Mouse (Mus musculus) myocyte (in vitro differentiated cells): Measurements from ENCODE around the gene Itih1. TPM values are rescaled to one million over a fixed set of nuclear protein-coding genes. Genes with fewer than 3 reads are reported as not detected.

Experiments
- H3K27me3 ChIP-seq: one replicate; pipeline ENCODE4 v1.6.1; 2011; ENCODE audit not compliant: control insufficient read depth, insufficient read depth, insufficient read length
- H3K36me3 ChIP-seq: one replicate; pipeline ENCODE4 v1.6.1; 2011; ENCODE audit not compliant: control insufficient read depth, insufficient read depth
- H3K4me2 ChIP-seq: one replicate; pipeline ENCODE4 v1.6.1; 2011; ENCODE audit warnings: low read depth, control low read depth
- H3K4me3 ChIP-seq: one replicate; pipeline ENCODE4 v1.5.1; 2011; ENCODE audit warnings: mild to moderate bottlenecking, control low read depth, moderate library complexity
- H3K79me2 ChIP-seq: one replicate; pipeline ENCODE4 v1.6.1; 2011; ENCODE audit not compliant: control insufficient read depth, insufficient read depth
- H3ac ChIP-seq: one replicate; pipeline ENCODE4 v1.6.1; 2011; ENCODE audit not compliant: control insufficient read depth, insufficient read length
- CEBPB ChIP-seq: IDR thresholded peaks from 2 replicates; pipeline ENCODE4 v1.6.1; 2011; ENCODE audit warnings: mild to moderate bottlenecking, moderate library complexity; ENCODE audit not compliant: poor library complexity, insufficient read depth, severe bottlenecking
- E2F4 ChIP-seq: IDR thresholded peaks from one replicate; pipeline ENCODE4 v1.6.1; 2011; ENCODE audit warnings: mild to moderate bottlenecking, control low read depth, moderate library complexity; ENCODE audit not compliant: insufficient read depth
- MAX ChIP-seq: IDR thresholded peaks from one replicate; pipeline ENCODE4 v1.6.1; 2011; ENCODE audit warnings: low read depth, mild to moderate bottlenecking, control low read depth
- MYOD1 ChIP-seq, 3 experiments: IDR thresholded peaks; one replicate each; pipeline ENCODE4 v1.6.1; 2011; ENCODE audit warnings: control low read depth in 2 of 3, low read depth in 2 of 3, mild to moderate bottlenecking in 2 of 3, moderate library complexity in 1 of 3; ENCODE audit not compliant: insufficient read length in 2 of 3, control insufficient read depth in 1 of 3
- MYOG ChIP-seq, 3 experiments: IDR thresholded peaks; one replicate each; pipeline ENCODE4 v1.6.1; 2011; ENCODE audit warnings: control low read depth in 2 of 3, low read depth in 2 of 3, mild to moderate bottlenecking in 2 of 3; ENCODE audit not compliant: insufficient read length in 2 of 3, control insufficient read depth in 1 of 3, insufficient read depth in 1 of 3
- POLR2A ChIP-seq: IDR thresholded peaks from one replicate; pipeline ENCODE4 v1.6.1; 2011; ENCODE audit warnings: low read depth, mild to moderate bottlenecking, control low read depth, moderate library complexity; ENCODE audit not compliant: insufficient read length
- POLR2AphosphoS2 ChIP-seq: IDR thresholded peaks from one replicate; pipeline ENCODE4 v1.6.1; 2011; ENCODE audit warnings: low read depth, control low read depth; ENCODE audit not compliant: insufficient read length
- REST ChIP-seq: IDR thresholded peaks from one replicate; pipeline ENCODE4 v1.6.1; 2011; ENCODE audit warnings: mild to moderate bottlenecking, control low read depth, moderate library complexity; ENCODE audit not compliant: insufficient read depth, insufficient read length
- SRF ChIP-seq: IDR thresholded peaks from one replicate; pipeline ENCODE4 v1.6.1; 2011; ENCODE audit warnings: low read depth; ENCODE audit not compliant: control insufficient read depth, insufficient read length
- TCF12 ChIP-seq: IDR thresholded peaks from one replicate; pipeline ENCODE4 v1.6.1; 2011; ENCODE audit warnings: mild to moderate bottlenecking, control low read depth; ENCODE audit not compliant: poor library complexity, insufficient read depth, severe bottlenecking
- TCF3 ChIP-seq: IDR thresholded peaks from one replicate; pipeline ENCODE4 v1.6.1; 2011; ENCODE audit warnings: low read depth, control low read depth; ENCODE audit not compliant: insufficient read length
- USF1 ChIP-seq: IDR thresholded peaks from one replicate; pipeline ENCODE4 v1.6.1; 2011; ENCODE audit warnings: low read depth, mild to moderate bottlenecking, control low read depth, moderate library complexity
- polyA plus RNA-seq: library from polyadenylated mRNA; unstranded; fragments of >200 nt; fragmentation: generic; extraction: Trizol; gene quantifications from one replicate; pipeline ENCODE4 v1.2.1, GENCODE M21; 2012; ENCODE audit warnings: missing spikeins

Itih1 gene
- polyA plus RNA-seq, 1 experiment: 0.02 TPM

- peak overlapping the region; percentile 73 for H3K4me2 ChIP-seq
- H3K27me3 ChIP-seq: no peaks in the 10 kb centered on the region
- TF ChIP-seq SRF: no peak
- TF ChIP-seq TCF3: no peak
- no peak for TF ChIP-seq MYOG (IDR thresholded peaks at IDR 0.05; ENCODE audit: control insufficient read depth in 1 of 3, insufficient read depth in 1 of 3, insufficient read length in 2 of 3, low read depth in 2 of 3)
- no peak for TF ChIP-seq TCF12
- TF ChIP-seq POLR2A: no peak
- TF ChIP-seq MAX: no peak
- no peak for TF ChIP-seq MYOD1 (IDR thresholded peaks at IDR 0.05; ENCODE audit: control insufficient read depth in 1 of 3, insufficient read length in 2 of 3, low read depth in 2 of 3)
- no peak for TF ChIP-seq CEBPB
- TF ChIP-seq E2F4: no peak
- TF ChIP-seq REST: no peak
- no peak for TF ChIP-seq USF1
- no peak for TF ChIP-seq POLR2AphosphoS2
- peak overlapping the region; percentile 24 for H3K4me3 ChIP-seq
- H3K36me3 ChIP-seq: no peaks in the 10 kb centered on the region
- H3K79me2 ChIP-seq: no peaks in the 10 kb centered on the region
- no peak overlapping the region for H3ac ChIP-seq
These were observed 62.0 kb downstream of the Itih1 start for GRCm38 (mm10) chr14:30880811-30881717.

- TF ChIP-seq TCF12 (no peak), POLR2AphosphoS2 (no peak)
- no peaks in the 10 kb centered on the region for H3K79me2 ChIP-seq
- peak overlapping the region; percentile 73 for H3K4me2 ChIP-seq
- H3K27me3 ChIP-seq: no peaks in the 10 kb centered on the region
- no peaks in the 10 kb centered on the region for H3K36me3 ChIP-seq
- peak overlapping the region; percentile 24 for H3K4me3 ChIP-seq
- no peak overlapping the region for H3ac ChIP-seq
These were observed 62.8 kb downstream of the Itih1 start for GRCm38 (mm10) chr14:30880251-30880650.

- Histone ChIP-seq H3K36me3 (no peaks in the 10 kb centered on the region), H3K27me3 (no peaks in the 10 kb centered on the region), H3K79me2 (no peaks in the 10 kb centered on the region), H3K4me2 (peak overlapping the region; percentile 73), H3K4me3 (peak overlapping the region; percentile 24), H3ac (no peak overlapping the region)
- TF ChIP-seq MYOG (IDR thresholded peaks at IDR 0.05; ENCODE audit: control insufficient read depth in 1 of 3, insufficient read depth in 1 of 3, insufficient read length in 2 of 3, low read depth in 2 of 3) (peak in 1 of 3 experiments; percentile 73), MYOD1 (IDR thresholded peaks at IDR 0.05; ENCODE audit: control insufficient read depth in 1 of 3, insufficient read length in 2 of 3, low read depth in 2 of 3) (peak in 1 of 3 experiments; percentile 77), TCF12 (no peak)
These were observed 63.3 kb downstream of the Itih1 start for GRCm38 (mm10) chr14:30879794-30880193.

Other genes starting within 250 kb of the Itih1 start
- gene Sfmbt1, start 228.4 kb downstream of the Itih1 start, polyA plus RNA-seq: 2.8 TPM
- 9.1 TPM for gene Tmem110, start 117.7 kb downstream of the Itih1 start, polyA plus RNA-seq
- gene Mustn1, start 64.1 kb downstream of the Itih1 start, polyA plus RNA-seq: 143 TPM
- 0.06 TPM for gene Itih4, start 56.8 kb downstream of the Itih1 start, polyA plus RNA-seq
- gene Itih3, start 19.5 kb downstream of the Itih1 start, polyA plus RNA-seq: 0.04 TPM
- 2.8 TPM for gene Nek4, start 8.1 kb upstream of the Itih1 start, polyA plus RNA-seq
- 23.1 TPM for gene Glt8d1, start 58.1 kb upstream of the Itih1 start, polyA plus RNA-seq
- 332 TPM for gene Spcs1, start 58.4 kb upstream of the Itih1 start, polyA plus RNA-seq
- 14.1 TPM for gene Pbrm1, start 75.8 kb upstream of the Itih1 start, polyA plus RNA-seq
- 37.9 TPM for gene Gnl3, start 75.9 kb upstream of the Itih1 start, polyA plus RNA-seq
- 91.4 TPM for gene Smim4, start 185.7 kb upstream of the Itih1 start, polyA plus RNA-seq
- gene Nt5dc2, start 187.8 kb upstream of the Itih1 start, polyA plus RNA-seq: 243 TPM
- gene Stab1, start 225.4 kb upstream of the Itih1 start, polyA plus RNA-seq: 0.46 TPM